Mouse (Mus musculus) cerebellum, adult 2 months (tissue): ENCODE data around the gene Myo16.

Experiments used
- CTCF ChIP-seq: fragments of 200-500 bp; IDR thresholded peaks from 2 replicates; pipeline ENCODE4 v1.5.1; 2011; ENCODE audit warnings: low read depth, mild to moderate bottlenecking, control low read depth, low read length, moderate library complexity, borderline replicate concordance; ENCODE audit not compliant: insufficient read depth
- POLR2A ChIP-seq: fragments of 200-500 bp; IDR thresholded peaks from 2 replicates; pipeline ENCODE4 v1.6.1; 2011; ENCODE audit warnings: low read length, control low read depth, borderline replicate concordance; ENCODE audit not compliant: insufficient read depth

GRCm38 (mm10) chr8:10363654-10364406 is 210.1 kb downstream of the Myo16 start:
- TF ChIP-seq POLR2A (no peak), CTCF (no peak)
